Mouse (Mus musculus) regulatory T cell (primary cell): Measurements from ENCODE around the gene Fkbp1b.
"Not testable (repeated sequence)": the region's sequence is repeated elsewhere in the genome, so short reads cannot be mapped to it uniquely, and the experiment has no call there.

ENCODE experiments used
- in situ Hi-C: fragments of 300-600 bp; cut with MboI, MseI; formaldehyde crosslinking; loops from one replicate; pipeline ENCODE4 v1.15.1; 2025; ENCODE audit warnings: high pct_unique_total_duplicates

Fkbp1b gene

GRCm38 (mm10) chr12:4841392-4841887 lies at the start of gene Fkbp1b:
Fkbp1b (minus strand) TSS chr12:4841591.
- in situ Hi-C loops: no loop called here

- in situ Hi-C loops: no loop called here
Observed at GRCm38 (mm10) chr12:4889891-4890290, 48.5 kb upstream of the Fkbp1b start.

GRCm38 (mm10) chr12:4889251-4889650 lies 47.9 kb upstream of the Fkbp1b start:
- in situ Hi-C loops: no loop called here

GRCm38 (mm10) chr12:4888739-4889138 lies 47.3 kb upstream of the Fkbp1b start:
- in situ Hi-C loops: no loop called here

GRCm38 (mm10) chr12:4886581-4886980 lies 45.2 kb upstream of the Fkbp1b start:
- in situ Hi-C loops: not testable (repeated sequence)

- in situ Hi-C loops: no loop called here
Observed at GRCm38 (mm10) chr12:4885062-4885461, 43.7 kb upstream of the Fkbp1b start.

GRCm38 (mm10) chr12:4882086-4882485 lies 40.7 kb upstream of the Fkbp1b start:
- in situ Hi-C loops: no loop called here

GRCm38 (mm10) chr12:4879048-4879447 lies 37.7 kb upstream of the Fkbp1b start:
- in situ Hi-C loops: no loop called here

GRCm38 (mm10) chr12:4878296-4878783 lies 36.9 kb upstream of the Fkbp1b start:
- in situ Hi-C loops: no loop called here

GRCm38 (mm10) chr12:4875623-4876022 lies 34.2 kb upstream of the Fkbp1b start:
- in situ Hi-C loops: no loop called here

- in situ Hi-C loops: no loop called here
Observed at GRCm38 (mm10) chr12:4874161-4874927, 33.0 kb upstream of the Fkbp1b start, which contains the start of gene Mfsd2b. Mfsd2b (minus strand) TSS chr12:4874359.

- in situ Hi-C loops: no loop called here
Observed at GRCm38 (mm10) chr12:4873531-4873930, 32.1 kb upstream of the Fkbp1b start.

- in situ Hi-C loops: no loop called here
Observed at GRCm38 (mm10) chr12:4872983-4873477, 31.6 kb upstream of the Fkbp1b start.

GRCm38 (mm10) chr12:4872273-4872672 lies 30.9 kb upstream of the Fkbp1b start:
- in situ Hi-C loops: no loop called here

GRCm38 (mm10) chr12:4871260-4871659 lies 29.9 kb upstream of the Fkbp1b start:
- in situ Hi-C loops: no loop called here

GRCm38 (mm10) chr12:4868924-4869323 lies 27.5 kb upstream of the Fkbp1b start:
- in situ Hi-C loops: no loop called here

GRCm38 (mm10) chr12:4864338-4864690 lies 22.9 kb upstream of the Fkbp1b start:
- in situ Hi-C loops: no loop called here

- in situ Hi-C loops: no loop called here
Observed at GRCm38 (mm10) chr12:4863654-4864337, 22.4 kb upstream of the Fkbp1b start.

GRCm38 (mm10) chr12:4862672-4863071 lies 21.3 kb upstream of the Fkbp1b start:
- in situ Hi-C loops: no loop called here

GRCm38 (mm10) chr12:4859241-4859914 lies 18.0 kb upstream of the Fkbp1b start:
- in situ Hi-C loops: no loop called here

GRCm38 (mm10) chr12:4856834-4857233 lies 15.4 kb upstream of the Fkbp1b start:
- in situ Hi-C loops: no loop called here

- in situ Hi-C loops: no loop called here
Observed at GRCm38 (mm10) chr12:4856160-4856559, 14.8 kb upstream of the Fkbp1b start.
